Mouse (Mus musculus) hindbrain, embryonic 16.5 days (tissue): ENCODE data around the gene Sowaha. TPM values are rescaled to one million over a fixed set of nuclear protein-coding genes. Genes with fewer than 3 reads are reported as not detected.

Experiments used
- ATAC-seq: fragments of 200-750 bp; cut with Nextera tagmentation; 2 replicates; pipeline ENCODE4 v1.8.0; 2017; ENCODE audit warnings: moderate TSS enrichment, moderate library complexity
- H3K27ac ChIP-seq: fragments of 300-500 bp; sonication (generic); 2 replicates; pipeline ENCODE4 v1.5.1; 2014; ENCODE audit warnings: low read depth, mild to moderate bottlenecking, control low read depth, low read length, moderate library complexity
- H3K27me3 ChIP-seq: fragments of 300-500 bp; sonication (generic); replicated peaks from 2 replicates; pipeline ENCODE4 v1.6.1; 2014; ENCODE audit warnings: low read length; ENCODE audit not compliant: control insufficient read depth, insufficient read depth
- H3K36me3 ChIP-seq: fragments of 300-500 bp; sonication (generic); 2 replicates; pipeline ENCODE4 v1.6.1; 2014; ENCODE audit warnings: mild to moderate bottlenecking, low read length, moderate library complexity, mixed read lengths; ENCODE audit not compliant: control insufficient read depth, insufficient read depth
- H3K4me1 ChIP-seq: fragments of 300-500 bp; sonication (generic); 2 replicates; pipeline ENCODE4 v1.6.1; 2014; ENCODE audit warnings: low read depth, low read length; ENCODE audit not compliant: control insufficient read depth, insufficient read depth
- H3K4me2 ChIP-seq: fragments of 300-500 bp; sonication (generic); 2 replicates; pipeline ENCODE4 v1.6.1; 2014; ENCODE audit warnings: mild to moderate bottlenecking, low read length, control low read depth, moderate library complexity
- H3K4me3 ChIP-seq: fragments of 300-500 bp; sonication (generic); 2 replicates; pipeline ENCODE4 v1.5.1; 2014; ENCODE audit warnings: mild to moderate bottlenecking, low read length, control low read depth, moderate library complexity
- H3K9ac ChIP-seq: fragments of 300-500 bp; sonication (generic); 2 replicates; pipeline ENCODE4 v1.6.1; 2014; ENCODE audit warnings: low read depth, mild to moderate bottlenecking, control low read depth, low read length, moderate library complexity
- H3K9me3 ChIP-seq: fragments of 300-500 bp; sonication (generic); 2 replicates; pipeline ENCODE4 v1.6.1; 2014; ENCODE audit warnings: mild to moderate bottlenecking, low read length, moderate library complexity; ENCODE audit not compliant: control insufficient read depth
- WGBS: fragments of 180-500 bp; shearing (Covaris S2); extraction: QIAGEN DNeasy Blood & Tissue Kit; methylation state at CpG from one replicate; pipeline ENCODE4 v1.1.7; 2014; 5-methylcytosine and 5-hydroxymethylcytosine counted together
- polyA plus RNA-seq: library from polyadenylated mRNA; unstranded; fragments of >200 nt; fragmentation: Nextera tagmentation; extraction: Ambion mirVana; gene quantifications from 2 replicates; pipeline ENCODE4 v1.2.1, GENCODE M21; 2015

Sowaha gene
- polyA plus RNA-seq, 1 experiment from 2014 or later = 1.5 TPM

- ATAC-seq = peak; percentile 74
- WGBS = 7% methylated on average over 40 of the region's 40 CpGs
- peaks cover 31% of the 10 kb centered on the region for H3K4me1 ChIP-seq
- peak overlapping the region; percentile 64 for H3K4me2 ChIP-seq
- no peak overlapping the region for H3K27ac ChIP-seq
- no peaks in the 10 kb centered on the region for H3K36me3 ChIP-seq
- peak overlapping the region; percentile 41 for H3K4me3 ChIP-seq
- H3K9me3 ChIP-seq = no peaks in the 10 kb centered on the region
- peak overlapping the region; percentile 69 for H3K9ac ChIP-seq
- H3K27me3 ChIP-seq = peaks cover 55% of the 10 kb centered on the region
Observed at GRCm38 (mm10) chr11:53466231-53466971, 13.7 kb downstream of the Sowaha start.

- WGBS = 8% methylated on average over 55 of the region's 55 CpGs
- Histone ChIP-seq H3K9ac (peak overlapping the region; percentile 54), H3K4me2 (peak overlapping the region; percentile 93), H3K4me3 (peak overlapping the region; percentile 46), H3K27me3 (peaks cover 62% of the 10 kb centered on the region), H3K36me3 (no peaks in the 10 kb centered on the region), H3K9me3 (no peaks in the 10 kb centered on the region), H3K4me1 (peaks cover 17% of the 10 kb centered on the region), H3K27ac (no peak overlapping the region)
- ATAC-seq = no peak
Observed at GRCm38 (mm10) chr11:53463551-53464424, 16.3 kb downstream of the Sowaha start.

- Histone ChIP-seq H3K36me3 (no peaks in the 10 kb centered on the region), H3K4me3 (no peak overlapping the region), H3K4me2 (no peak overlapping the region), H3K9me3 (no peaks in the 10 kb centered on the region), H3K27me3 (peaks cover 62% of the 10 kb centered on the region), H3K9ac (no peak overlapping the region), H3K27ac (no peak overlapping the region), H3K4me1 (peaks cover 21% of the 10 kb centered on the region)
- WGBS = 18% methylated on average over 5 of the region's 5 CpGs
- ATAC-seq = no peak
Observed at GRCm38 (mm10) chr11:53461727-53462126, 18.3 kb downstream of the Sowaha start.

- Histone ChIP-seq H3K4me3 (no peak overlapping the region), H3K9me3 (no peaks in the 10 kb centered on the region), H3K27ac (no peak overlapping the region), H3K36me3 (no peaks in the 10 kb centered on the region), H3K4me1 (peaks cover 14% of the 10 kb centered on the region), H3K9ac (no peak overlapping the region), H3K4me2 (no peak overlapping the region), H3K27me3 (peaks cover 59% of the 10 kb centered on the region)
- 87% methylated on average over 3 of the region's 3 CpGs for WGBS
- no peak for ATAC-seq
Observed at GRCm38 (mm10) chr11:53460192-53460591, 19.9 kb downstream of the Sowaha start.

GRCm38 (mm10) chr11:53458996-53459395 is 21.1 kb downstream of the Sowaha start:
- no peak overlapping the region for H3K4me3 ChIP-seq
- H3K9me3 ChIP-seq = no peaks in the 10 kb centered on the region
- H3K4me1 ChIP-seq = peaks cover 14% of the 10 kb centered on the region
- no peak for ATAC-seq
- WGBS = 63% methylated on average over 3 of the region's 3 CpGs
- no peak overlapping the region for H3K27ac ChIP-seq
- H3K9ac ChIP-seq = no peak overlapping the region
- no peak overlapping the region for H3K4me2 ChIP-seq
- no peaks in the 10 kb centered on the region for H3K36me3 ChIP-seq
- H3K27me3 ChIP-seq = peaks cover 50% of the 10 kb centered on the region

- peaks cover 36% of the 10 kb centered on the region for H3K27me3 ChIP-seq
- H3K9ac ChIP-seq = peak overlapping the region; percentile 58
- WGBS = 6% methylated on average over 28 of the region's 29 CpGs
- no peak overlapping the region for H3K27ac ChIP-seq
- peak overlapping the region; percentile 45 for H3K4me3 ChIP-seq
- H3K9me3 ChIP-seq = no peaks in the 10 kb centered on the region
- peak overlapping the region; percentile 80 for H3K4me2 ChIP-seq
- H3K36me3 ChIP-seq = no peaks in the 10 kb centered on the region
- H3K4me1 ChIP-seq = peaks cover 5% of the 10 kb centered on the region
- ATAC-seq = no peak
Observed at GRCm38 (mm10) chr11:53457372-53457954, 22.6 kb downstream of the Sowaha start.

- Histone ChIP-seq H3K9me3 (no peaks in the 10 kb centered on the region), H3K36me3 (no peaks in the 10 kb centered on the region), H3K27me3 (peaks cover 29% of the 10 kb centered on the region), H3K4me3 (peak within 1 kb of the TSS; percentile 45), H3K27ac (no peak within 1 kb of the TSS), H3K4me1 (peaks cover 5% of the 10 kb centered on the region), H3K4me2 (peak within 1 kb of the TSS; percentile 80), H3K9ac (peak within 1 kb of the TSS; percentile 58)
- peak; percentile 67 for ATAC-seq
- WGBS = 5% methylated on average over 38 of the region's 42 CpGs
Observed at GRCm38 (mm10) chr11:53456474-53457371, 23.4 kb downstream of the Sowaha start, which contains the start of the genes Gm10447 and Shroom1. TSS of gene Gm10447 (minus strand) at chr11:53457110. TSS of gene Shroom1 (plus strand) at chr11:53457205.

GRCm38 (mm10) chr11:53453031-53453430 is 27.0 kb downstream of the Sowaha start:
- Histone ChIP-seq H3K9ac (no peak overlapping the region), H3K9me3 (no peaks in the 10 kb centered on the region), H3K36me3 (no peaks in the 10 kb centered on the region), H3K4me3 (no peak overlapping the region), H3K27ac (no peak overlapping the region), H3K27me3 (peaks cover 13% of the 10 kb centered on the region), H3K4me2 (no peak overlapping the region), H3K4me1 (peaks cover 5% of the 10 kb centered on the region)
- no peak for ATAC-seq
- 87% methylated on average over 5 of the region's 5 CpGs for WGBS
